Mouse (Mus musculus): ENCODE measurements at regions not wholly inside any gene's neighbourhood (a gene's known extent, or its start where the extent isn't known, plus 50 kb on each side); places are given as distances from the start of the nearest gene placed in this dataset.

- intact Hi-C loops (cut with DNase I) = no loop called here
- no peak for DNase-seq (ENCODE audit: low spot score in 2 of 2)
Measured at GRCm38 (mm10) chr13:28517161-28517560, 259.8 kb downstream of the Gm11361 start.

DNA sequence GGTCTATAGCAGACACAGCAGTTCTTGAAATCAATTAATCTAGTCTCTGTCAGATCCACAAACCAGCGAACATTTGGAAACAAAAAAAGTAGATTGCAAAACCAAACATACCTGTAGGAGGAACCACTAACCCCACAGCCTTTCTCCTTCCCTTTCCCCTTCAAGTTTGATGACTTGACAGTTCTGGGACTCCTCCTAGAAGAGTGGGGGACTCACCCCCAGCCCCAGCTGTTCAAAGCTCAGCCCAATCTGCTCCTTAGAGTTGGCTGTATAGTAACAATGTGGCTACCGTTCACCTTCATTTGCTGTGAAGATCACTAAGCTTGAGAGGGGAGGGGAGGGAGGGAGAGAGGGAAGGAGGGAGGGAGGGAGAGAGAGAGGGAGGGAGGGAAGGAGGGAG is 259.3 kb downstream of the Gm11361 start:
- no peak for DNase-seq (ENCODE audit: low spot score in 2 of 2)
- intact Hi-C loops (cut with DNase I) = no loop called here

DNA sequence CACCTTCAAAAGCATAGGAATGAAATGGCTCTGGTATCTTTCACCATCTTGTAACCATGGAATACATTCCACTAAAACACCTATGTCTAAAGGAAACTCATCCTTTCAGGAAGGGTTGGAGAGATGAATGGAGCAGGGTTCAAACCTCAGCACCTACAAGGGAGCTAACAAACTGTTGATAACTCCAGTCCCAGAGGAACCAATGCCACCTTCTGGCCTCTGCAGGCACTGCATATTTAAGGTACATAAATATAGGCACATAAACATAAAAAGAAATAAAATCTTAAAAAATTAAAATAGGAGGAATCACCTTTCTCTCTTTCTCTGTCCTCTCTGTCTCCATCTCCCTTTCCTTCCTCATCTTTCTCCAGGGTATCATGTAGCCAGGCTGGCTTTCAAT is 256.9 kb downstream of the Gm11361 start:
- intact Hi-C loops (cut with DNase I) = no loop called here
- DNase-seq (ENCODE audit: low spot score in 2 of 2) = no peak

- intact Hi-C loops (cut with DNase I) = no loop called here
- DNase-seq (ENCODE audit: low spot score in 2 of 2) = no peak
Measured at GRCm38 (mm10) chr13:28513336-28513735, 256.0 kb downstream of the Gm11361 start.

GRCm38 (mm10) chr13:28512573-28513334 is 255.4 kb downstream of the Gm11361 start:
- DNase-seq (ENCODE audit: low spot score in 2 of 2) = peak in 1 of 2 experiments; percentile 12
- intact Hi-C loops (cut with DNase I) = no loop called here

GRCm38 (mm10) chr13:28508184-28508583 is 250.9 kb downstream of the Gm11361 start:
- intact Hi-C loops (cut with DNase I) = no loop called here
- no peak for DNase-seq (ENCODE audit: low spot score in 2 of 2)

- no peak for DNase-seq (ENCODE audit: low spot score in 2 of 2)
- intact Hi-C loops (cut with DNase I) = no loop called here
Measured at GRCm38 (mm10) chr13:28507783-28508182, 250.5 kb downstream of the Gm11361 start.

DNA sequence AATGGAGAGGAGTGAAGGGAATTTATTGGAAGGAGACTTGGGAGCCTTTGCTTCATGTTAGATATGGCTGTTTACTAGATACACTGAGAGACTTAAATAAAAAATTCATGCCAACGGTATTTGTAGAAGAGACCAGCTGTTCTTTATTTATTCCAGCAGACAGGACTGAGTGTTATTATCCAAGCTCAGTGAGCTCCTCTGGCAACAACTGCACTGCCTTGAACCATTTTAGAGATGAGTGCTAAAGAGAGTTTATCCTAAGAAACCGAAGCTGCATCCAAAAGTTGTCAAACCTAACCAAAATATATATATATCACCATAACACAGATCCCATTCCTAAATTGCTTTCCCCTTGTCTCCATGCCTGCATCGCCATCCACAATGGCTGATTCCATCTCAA is 247.0 kb downstream of the Gm11361 start:
- intact Hi-C loops (cut with DNase I) = no loop called here

GRCm38 (mm10) chr13:28502171-28502570 is 244.8 kb downstream of the Gm11361 start:
- no peak for DNase-seq (ENCODE audit: low spot score in 2 of 2)

More for the DNA sequence above, 247.0 kb downstream of the Gm11361 start:
- no peak for DNase-seq (ENCODE audit: low spot score in 2 of 2)

GRCm38 (mm10) chr13:28500697-28501096 is 243.4 kb downstream of the Gm11361 start:
- DNase-seq (ENCODE audit: low spot score in 2 of 2) = no peak
- intact Hi-C loops (cut with DNase I) = no loop called here

More at GRCm38 (mm10) chr13:28502171-28502570, 244.8 kb downstream of the Gm11361 start:
- intact Hi-C loops (cut with DNase I) = no loop called here

GRCm38 (mm10) chr13:28497483-28497882 is 240.2 kb downstream of the Gm11361 start:
- intact Hi-C loops (cut with DNase I) = no loop called here
- DNase-seq (ENCODE audit: low spot score in 2 of 2) = no peak

- no peak for DNase-seq (ENCODE audit: low spot score in 2 of 2)
- intact Hi-C loops (cut with DNase I) = no loop called here
Measured at GRCm38 (mm10) chr13:28492015-28492414, 234.7 kb downstream of the Gm11361 start.

GRCm38 (mm10) chr13:28483727-28484126 is 226.4 kb downstream of the Gm11361 start:
- DNase-seq (ENCODE audit: low spot score in 2 of 2) = no peak
- intact Hi-C loops (cut with DNase I) = no loop called here

DNA sequence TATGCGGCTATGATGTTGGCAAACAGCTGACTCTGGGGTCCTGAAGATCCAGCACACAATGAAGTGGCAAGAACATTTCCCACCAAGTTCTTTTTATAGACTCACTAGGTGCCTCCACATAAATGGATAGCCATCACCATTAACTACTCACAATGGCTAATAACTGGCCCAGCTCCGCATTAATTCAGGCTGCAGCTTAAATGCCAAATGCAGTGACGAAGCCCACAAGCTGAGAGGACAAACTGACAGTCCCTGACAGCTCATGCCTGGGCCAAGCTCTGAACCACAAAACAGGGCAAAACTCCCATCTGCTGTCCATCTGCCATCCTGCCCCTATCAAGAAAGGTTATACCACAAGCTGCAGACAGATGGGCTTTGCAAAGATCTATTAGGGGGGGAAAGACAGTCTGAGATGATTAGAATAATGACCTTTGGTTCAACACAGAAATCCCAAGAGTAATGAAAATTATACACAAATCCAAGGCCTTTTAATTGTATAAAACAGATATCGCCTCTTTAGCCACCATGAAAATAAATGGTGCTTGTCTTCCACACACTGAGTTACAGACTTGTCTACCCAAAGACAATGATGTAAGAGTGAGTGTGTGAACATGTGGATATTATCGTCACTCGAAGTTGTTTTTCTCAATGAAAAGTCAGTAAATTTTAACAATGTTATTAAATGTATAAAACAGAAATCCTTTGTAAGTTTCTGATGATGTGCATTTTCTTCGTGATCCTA is 224.1 kb downstream of the Gm11361 start:
- DNase-seq (ENCODE audit: low spot score in 2 of 2) = no peak
- intact Hi-C loops (cut with DNase I) = no loop called here

GRCm38 (mm10) chr13:28466151-28466550 is 208.8 kb downstream of the Gm11361 start:
- DNase-seq (ENCODE audit: low spot score in 2 of 2) = no peak
- intact Hi-C loops (cut with DNase I) = no loop called here

DNA sequence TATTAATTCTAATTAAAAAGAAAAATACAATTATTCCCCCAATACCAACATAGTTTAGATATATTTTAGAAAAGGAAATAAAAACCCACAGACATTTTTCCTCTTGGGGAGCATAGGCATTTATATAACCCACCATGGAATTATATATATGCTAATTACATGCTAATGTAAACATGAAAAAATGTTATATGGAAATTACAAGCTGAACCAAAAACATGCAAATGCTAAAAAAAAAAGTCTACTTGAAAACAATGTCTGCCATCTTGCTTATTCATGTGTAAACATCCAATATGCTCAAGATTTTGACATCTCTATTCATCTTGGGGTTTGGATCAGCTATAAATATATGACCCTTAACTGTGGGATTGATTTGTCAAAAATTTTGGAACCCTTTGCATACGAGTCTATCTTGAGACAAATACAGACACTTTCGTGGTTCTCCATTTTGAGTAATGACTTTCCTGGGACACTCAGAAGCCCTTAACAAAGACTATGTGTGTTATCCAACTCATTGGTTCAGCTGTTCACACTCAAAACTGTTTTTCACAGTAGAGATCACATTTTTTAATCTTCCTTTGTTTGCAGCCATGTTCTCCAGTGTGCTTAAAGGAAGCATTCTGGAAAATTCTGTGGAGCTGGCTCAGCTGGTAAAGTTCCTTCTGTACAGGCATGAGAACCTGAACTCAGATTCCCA is 208.0 kb downstream of the Gm11361 start:
- intact Hi-C loops (cut with DNase I) = no loop called here
- DNase-seq (ENCODE audit: low spot score in 2 of 2) = no peak

GRCm38 (mm10) chr13:28461281-28461680 is 204.0 kb downstream of the Gm11361 start:
- DNase-seq (ENCODE audit: low spot score in 2 of 2) = no peak
- intact Hi-C loops (cut with DNase I) = no loop called here

GRCm38 (mm10) chr13:28457403-28457802 is 200.1 kb downstream of the Gm11361 start:
- DNase-seq (ENCODE audit: low spot score in 2 of 2) = no peak
- intact Hi-C loops (cut with DNase I) = no loop called here

GRCm38 (mm10) chr13:28455878-28456277 is 198.6 kb downstream of the Gm11361 start:
- no peak for DNase-seq (ENCODE audit: low spot score in 2 of 2)
- intact Hi-C loops (cut with DNase I) = no loop called here

DNA sequence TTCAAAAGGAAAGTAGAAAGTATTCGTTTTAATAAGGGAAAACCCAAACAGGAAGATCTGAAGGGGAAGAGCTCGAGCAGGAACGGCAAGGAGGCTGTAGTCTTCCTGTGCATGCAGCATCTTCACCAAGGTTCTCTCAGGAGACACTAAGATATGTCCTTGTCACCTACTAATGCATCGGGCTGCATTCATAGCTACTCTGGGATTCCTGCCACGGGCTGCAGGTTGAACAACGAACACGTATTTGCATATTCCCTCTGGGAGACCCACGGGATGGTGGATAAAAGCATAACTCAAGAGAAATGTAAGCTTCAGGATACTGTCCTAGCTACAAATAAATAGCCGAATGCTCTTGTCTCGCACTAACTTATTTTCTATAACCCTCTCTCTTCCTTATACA is 197.7 kb downstream of the Gm11361 start:
- no peak for DNase-seq (ENCODE audit: low spot score in 2 of 2)
- intact Hi-C loops (cut with DNase I) = no loop called here

Data from left cerebral cortex, postnatal 14 days (tissue).